Mouse (Mus musculus) ES-Bruce4 (cell line): ENCODE data around the gene Gripap1. TPM values are rescaled to one million over a fixed set of nuclear protein-coding genes. Genes with fewer than 3 reads are reported as not detected.
A peak's percentile ranks its signal among the peaks of the same experiment; 100 is the strongest.

Experiments used
- H3K27ac ChIP-seq: 2 replicates; pipeline ENCODE4 v1.5.1; 2012; ENCODE audit warnings: low read length, inconsistent platforms; ENCODE audit not compliant: insufficient read depth
- H3K27me3 ChIP-seq: 2 replicates; pipeline ENCODE4 v1.6.1; 2012; ENCODE audit warnings: mild to moderate bottlenecking, low read length, inconsistent platforms; ENCODE audit not compliant: control insufficient read depth, poor library complexity, insufficient read depth, severe bottlenecking
- H3K36me3 ChIP-seq: 2 replicates; pipeline ENCODE4 v1.6.1; 2012; ENCODE audit warnings: inconsistent platforms, mild to moderate bottlenecking, low read length, moderate library complexity; ENCODE audit not compliant: control insufficient read depth, poor library complexity, insufficient read depth, severe bottlenecking
- H3K4me1 ChIP-seq: one replicate; pipeline ENCODE4 v1.8.1; 2011; ENCODE audit warnings: low read length; ENCODE audit not compliant: control insufficient read depth, insufficient read depth
- H3K4me3 ChIP-seq: 2 replicates; pipeline ENCODE4 v1.5.1; 2011; ENCODE audit warnings: low read depth, mild to moderate bottlenecking, low read length
- H3K9ac ChIP-seq: 2 replicates; pipeline ENCODE4 v1.6.1; 2012; ENCODE audit warnings: low read depth, mild to moderate bottlenecking, inconsistent platforms; ENCODE audit not compliant: poor library complexity, severe bottlenecking
- H3K9me3 ChIP-seq: replicated peaks from 2 replicates; pipeline ENCODE4 v1.6.1; 2012; ENCODE audit warnings: mild to moderate bottlenecking, low read length, inconsistent platforms; ENCODE audit not compliant: control insufficient read depth, poor library complexity, insufficient read depth, severe bottlenecking
- CTCF ChIP-seq: IDR thresholded peaks from one replicate; pipeline ENCODE4 v1.8.1; 2011; ENCODE audit warnings: low read depth, low read length
- EP300 ChIP-seq: IDR thresholded peaks from 2 replicates; pipeline ENCODE4 v1.6.1; 2011; ENCODE audit warnings: low read depth, low read length; ENCODE audit not compliant: insufficient read depth
- POLR2A ChIP-seq: IDR thresholded peaks from one replicate; pipeline ENCODE4 v1.8.1; 2011; ENCODE audit warnings: low read length; ENCODE audit not compliant: insufficient read depth
- polyA plus RNA-seq: library from polyadenylated mRNA; stranded (reverse); fragments of >200 nt; gene quantifications from 2 replicates; pipeline ENCODE4 v1.2.4, GENCODE M21; 2011; ENCODE audit warnings: low read depth; ENCODE audit not compliant: missing spikeins, insufficient read depth, insufficient read length

Gripap1 gene
- polyA plus RNA-seq, 1 experiment, result 19.2 TPM

- no peak for TF ChIP-seq EP300
- no peak for TF ChIP-seq POLR2A
- TF ChIP-seq CTCF, result no peak
- H3K27ac ChIP-seq, result peak within 1 kb of the TSS; percentile 25; the same call in 1 of the 2 replicates
Measured at GRCm38 (mm10) chrX:7821865-7822779, 32.6 kb downstream of the Gripap1 start, which contains the start of gene Kcnd1. Kcnd1 (plus strand) TSS chrX:7822289.

DNA sequence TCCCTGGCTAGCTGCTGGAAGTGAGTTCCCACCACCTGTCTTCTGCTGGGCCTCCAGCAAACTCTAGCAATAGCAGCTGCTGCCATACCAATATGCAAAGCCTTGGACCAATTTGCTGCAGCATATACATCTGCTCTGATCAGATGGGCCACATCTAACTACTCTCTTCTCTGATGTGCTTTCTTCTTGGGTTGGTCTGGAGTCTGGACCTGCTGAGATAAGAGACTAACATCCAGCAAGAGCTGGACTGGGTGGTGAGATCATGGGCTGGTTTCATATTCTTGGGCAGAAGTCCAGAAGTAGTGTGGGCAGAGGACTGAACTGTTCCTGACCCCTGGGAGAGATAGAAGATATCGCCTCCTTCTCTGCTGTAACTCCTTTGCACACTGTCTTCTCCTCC is 47.6 kb downstream of the Gripap1 start:
- H3K4me1 ChIP-seq, result no peaks in the 10 kb centered on the region
- H3K27ac ChIP-seq, result no peak overlapping the region
- TF ChIP-seq EP300, result no peak
- no peak for TF ChIP-seq CTCF
- no peak for TF ChIP-seq POLR2A
- no peaks in the 10 kb centered on the region; the same call in 1 of the 2 replicates for H3K36me3 ChIP-seq
- H3K9ac ChIP-seq, result no peak overlapping the region
- H3K4me3 ChIP-seq, result no peak overlapping the region
- H3K27me3 ChIP-seq, result no peaks in the 10 kb centered on the region
- H3K9me3 ChIP-seq, result no peaks in the 10 kb centered on the region

More at GRCm38 (mm10) chrX:7821865-7822779, 32.6 kb downstream of the Gripap1 start, which contains the start of gene Kcnd1:
- Histone ChIP-seq H3K4me3 (peak within 1 kb of the TSS; percentile 74), H3K9me3 (no peaks in the 10 kb centered on the region), H3K9ac (peak within 1 kb of the TSS; percentile 56), H3K36me3 (no peaks in the 10 kb centered on the region), H3K27me3 (no peaks in the 10 kb centered on the region), H3K4me1 (no peaks in the 10 kb centered on the region)

GRCm38 (mm10) chrX:7840842-7841162 is 51.2 kb downstream of the Gripap1 start:
- H3K27ac ChIP-seq, result no peak overlapping the region
- TF ChIP-seq POLR2A (no peak), CTCF (no peak), EP300 (no peak)
- H3K36me3 ChIP-seq, result peaks cover 4% of the 10 kb centered on the region; the same call in 1 of the 2 replicates
- no peak overlapping the region for H3K9ac ChIP-seq
- H3K27me3 ChIP-seq, result no peaks in the 10 kb centered on the region
- H3K4me3 ChIP-seq, result peak overlapping the region; percentile 24; the same call in 1 of the 2 replicates
- H3K4me1 ChIP-seq, result no peaks in the 10 kb centered on the region
- H3K9me3 ChIP-seq, result no peaks in the 10 kb centered on the region

DNA sequence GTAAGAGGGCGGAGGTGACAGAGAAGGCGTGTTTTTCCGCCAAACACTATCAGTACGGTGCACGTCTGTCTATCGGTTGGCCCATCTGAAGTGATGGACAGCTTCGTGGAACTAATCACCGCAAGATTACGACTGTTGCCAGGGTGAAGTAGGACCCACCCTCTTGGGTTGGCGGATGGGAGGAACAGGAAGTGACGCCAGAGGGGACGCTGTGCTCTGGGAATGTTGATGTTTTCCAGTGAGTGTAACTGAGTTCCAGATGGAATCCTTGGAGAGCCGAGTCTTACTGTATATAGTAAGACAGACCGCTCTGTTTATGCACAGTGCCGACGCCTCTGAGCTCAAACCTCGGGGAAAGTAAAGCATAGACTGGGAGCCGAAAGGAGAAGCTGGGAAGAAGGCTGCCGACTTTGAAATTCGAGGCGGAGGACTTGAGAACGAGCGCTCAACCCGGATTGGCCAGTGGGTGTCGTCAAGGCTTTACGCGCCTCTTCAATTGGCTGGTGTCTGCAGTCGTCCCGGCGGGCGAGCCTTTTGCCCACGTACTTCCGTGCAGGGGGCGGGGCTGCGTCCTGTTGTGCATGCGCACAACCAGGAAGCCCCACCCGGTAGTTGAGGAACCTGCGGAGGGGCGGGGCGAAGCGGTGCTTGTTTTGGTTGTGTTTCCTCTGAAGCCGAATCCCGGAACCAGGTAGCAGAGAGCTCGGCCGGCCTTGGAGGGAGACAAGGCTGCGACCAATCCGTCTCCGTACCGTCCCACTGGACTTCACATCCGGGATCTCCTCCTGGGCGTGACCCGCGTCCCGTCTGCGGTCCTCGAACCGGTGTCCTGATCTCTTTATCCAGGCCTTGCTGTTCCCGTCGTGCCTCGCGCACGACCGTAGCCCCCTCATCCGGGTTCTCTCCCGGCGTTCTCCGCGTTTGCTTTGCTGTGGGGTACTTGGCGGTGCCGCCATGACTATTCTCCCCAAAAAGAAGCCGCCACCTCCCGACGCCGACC is 51.9 kb downstream of the Gripap1 start, which contains the start of gene Otud5:
Gene Otud5 (plus strand): TSS at position 202 of the 1,000 bp plus-strand sequence.
- no peaks in the 10 kb centered on the region for H3K9me3 ChIP-seq
- no peaks in the 10 kb centered on the region for H3K4me1 ChIP-seq
- H3K27ac ChIP-seq, result peak within 1 kb of the TSS; percentile 95
- H3K27me3 ChIP-seq, result no peaks in the 10 kb centered on the region
- H3K36me3 ChIP-seq, result peaks cover 4% of the 10 kb centered on the region; the same call in 1 of the 2 replicates
- H3K9ac ChIP-seq, result peak within 1 kb of the TSS; percentile 98
- TF ChIP-seq CTCF (no peak), EP300 (no peak), POLR2A (no peak)
- peak within 1 kb of the TSS; percentile 98 for H3K4me3 ChIP-seq

DNA sequence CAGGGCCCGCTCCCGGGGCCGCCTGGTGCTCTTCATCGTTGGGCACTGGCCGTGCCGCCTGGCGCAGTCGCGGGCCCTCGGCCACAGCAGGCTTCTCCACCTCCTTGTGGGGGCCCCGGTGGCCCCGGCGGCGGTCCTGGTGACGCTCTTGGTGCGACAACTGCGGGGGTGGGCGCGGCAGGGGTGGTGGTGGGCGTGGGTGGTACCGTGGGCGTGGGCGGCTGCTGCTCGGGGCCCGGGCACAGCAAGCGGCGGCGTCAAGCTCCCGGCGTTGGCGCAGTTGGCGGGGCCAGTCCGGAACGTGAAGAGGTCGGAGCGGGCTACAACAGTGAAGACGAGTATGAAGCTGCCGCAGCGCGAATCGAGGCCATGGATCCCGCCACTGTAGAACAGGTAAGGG is 52.8 kb downstream of the Gripap1 start:
- Histone ChIP-seq H3K9me3 (no peaks in the 10 kb centered on the region), H3K4me1 (no peaks in the 10 kb centered on the region), H3K36me3 (peaks cover 4% of the 10 kb centered on the region; the same call in 1 of the 2 replicates), H3K9ac (peak overlapping the region; percentile 98), H3K27me3 (no peaks in the 10 kb centered on the region), H3K4me3 (peak overlapping the region; percentile 98), H3K27ac (peak overlapping the region; percentile 95)
- TF ChIP-seq POLR2A (no peak), CTCF (no peak), EP300 (no peak)
